14 mouse cellular contexts compared by ENCODE assay signal in genomic region chr12:112117006-112117405, GRCm38 (mm10). TPM values are rescaled to one million over a fixed set of nuclear protein-coding genes. Genes with fewer than 3 reads are reported as not detected.
"Had no signal": no experiment of that assay in that cellular context is flagged by ENCODE, and none has a peak within 500 bp of the region (broad histone marks: within the 10 kb centered on the region; RNA-seq: fewer than 3 reads in every experiment).

No protein-coding gene starts in this region.

- H3K27ac ChIP-seq: kidney, embryonic 15.5 days; limb, embryonic 12.5 days; liver, embryonic 14.5 days; midbrain, embryonic 12.5 days; neural tube, embryonic 13.5 days had no signal

- ATAC-seq: hindbrain, embryonic 16.5 days; inflammation-experienced regulatory T-cells, adult 6 months; midbrain, embryonic 16.5 days had no signal

- H3K4me3 ChIP-seq: kidney, embryonic 15.5 days; limb, embryonic 12.5 days; midbrain, embryonic 12.5 days; neural tube, embryonic 13.5 days had no signal

- H3K4me1 ChIP-seq: neural tube, embryonic 13.5 days had no signal

- H3K9me3 ChIP-seq: kidney, embryonic 15.5 days; limb, embryonic 12.5 days; midbrain, embryonic 12.5 days; neural tube, embryonic 13.5 days had no signal

- H3K4me2 ChIP-seq: kidney, embryonic 15.5 days; limb, embryonic 12.5 days; midbrain, embryonic 12.5 days; neural tube, embryonic 13.5 days had no signal

- H3K9ac ChIP-seq: kidney, embryonic 15.5 days; limb, embryonic 12.5 days; liver, embryonic 14.5 days; midbrain, embryonic 12.5 days; neural tube, embryonic 13.5 days had no signal

- DNase-seq: kidney, adult 18-20 months; kidney, postnatal 25 days; retina, postnatal 1 day; thymus, adult 2 months; thymus, postnatal 25 days had no signal

- H3K36me3 ChIP-seq: kidney, embryonic 15.5 days; limb, embryonic 12.5 days; midbrain, embryonic 12.5 days; neural tube, embryonic 13.5 days had no signal

RNA-seq across cellular contexts. Expression of gene Aspg, which starts 10.5 kb away (rescaled TPM):
- total RNA-seq: megakaryocyte-erythroid progenitor cell, adult 5-6 weeks had no signal
- polyA plus RNA-seq: inflammation-experienced regulatory T-cells, adult 6 months had no signal

RNA-seq across cellular contexts. Expression of gene Kif26a, which starts 29.0 kb away (rescaled TPM):
- total RNA-seq: megakaryocyte-erythroid progenitor cell, adult 5-6 weeks had no signal
- polyA plus RNA-seq: inflammation-experienced regulatory T-cells, adult 6 months had no signal
